Mouse (Mus musculus): ENCODE measurements around the gene Cspg5. TPM values are rescaled to one million over a fixed set of nuclear protein-coding genes. Genes with fewer than 3 reads are reported as not detected.

Gene Cspg5
- 3.2 and 3.5 TPM in 2 replicates for polyA plus RNA-seq (2014; fragmentation: Nextera tagmentation; extraction: Ambion mirVana)

DNA sequence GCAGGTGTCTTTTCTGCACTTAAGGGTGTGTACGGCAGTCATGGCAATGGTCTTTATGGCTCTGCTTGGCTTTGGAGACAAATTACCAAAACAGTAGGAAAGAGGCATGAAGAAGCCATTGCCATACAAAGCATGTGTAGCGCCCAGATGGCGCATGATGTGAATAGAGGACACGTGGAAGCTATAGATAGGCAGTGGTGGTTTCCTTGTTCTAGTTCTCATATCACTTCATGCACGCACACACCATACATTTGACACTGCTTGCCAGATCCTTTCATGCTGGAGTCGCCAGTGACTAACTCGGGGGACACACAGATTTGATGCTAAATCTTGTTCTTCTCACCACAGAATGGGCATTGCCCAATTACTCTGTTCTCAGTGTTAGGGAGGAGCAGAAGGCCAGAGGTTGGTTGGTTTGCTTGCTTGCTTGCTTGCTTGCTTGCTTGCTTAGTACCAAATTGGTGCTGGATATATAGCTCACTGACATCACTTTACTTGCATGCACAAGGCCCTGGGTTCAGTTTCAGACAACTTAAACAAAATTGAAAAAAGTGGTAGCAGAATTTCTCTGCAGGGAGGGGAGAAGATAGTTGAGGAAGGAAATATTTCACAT, at the start of gene Cspg5:
Gene Cspg5, plus strand, starts transcription at position 563 of the 613 bp plus-strand sequence.
- H3K27me3 ChIP-seq (ENCODE audit: control insufficient read depth, insufficient read depth, low read length), result 0 out of 2 replicates have a peak, but pooled peaks cover 3% of the 10 kb centered on the region
- no peak for ATAC-seq (ENCODE audit: insufficient number of reproducible peaks, insufficient read depth, low FRiP score, low read depth)
- 83% methylated on average over 7 of the region's 7 CpGs for WGBS
- peak within 1 kb of the TSS; percentile 95 for H3K4me2 ChIP-seq (replicated peaks; ENCODE audit: low read depth, low read length)
- no peaks in the 10 kb centered on the region for H3K9me3 ChIP-seq (ENCODE audit: control insufficient read depth, low read depth, low read length)
- H3K4me3 ChIP-seq (ENCODE audit: low read depth, low read length), result peak within 1 kb of the TSS; percentile 51
- H3K27ac ChIP-seq (ENCODE audit: low read length), result no peak within 1 kb of the TSS
- peaks cover 5% of the 10 kb centered on the region; the same call in 1 of the 2 replicates for H3K4me1 ChIP-seq (ENCODE audit: control insufficient read depth, insufficient read depth, low read length)
- H3K36me3 ChIP-seq (ENCODE audit: control insufficient read depth, insufficient read depth, low read length), result peaks cover 10% of the 10 kb centered on the region
- H3K9ac ChIP-seq (replicated peaks; ENCODE audit: low read depth, low read length), result no peak within 1 kb of the TSS

DNA sequence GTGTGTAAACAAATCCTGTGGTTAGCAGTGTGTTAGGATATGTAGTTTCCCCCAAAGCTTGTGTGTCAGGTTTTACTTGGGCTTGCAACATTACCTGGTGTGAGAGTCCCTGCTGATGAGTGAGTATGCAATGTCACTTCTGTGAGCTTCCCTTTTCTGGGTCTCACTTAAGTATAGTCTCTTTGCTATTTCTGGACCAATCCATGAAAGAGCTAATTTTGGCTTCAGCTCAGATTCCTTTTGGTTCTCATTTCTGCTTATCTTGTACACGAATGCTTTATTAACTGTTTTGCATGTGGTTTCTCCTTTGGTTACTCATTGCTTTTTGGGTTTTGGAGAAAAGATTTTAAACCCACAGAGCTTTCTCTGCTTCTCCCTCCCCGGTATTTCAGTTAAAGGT, 43.7 kb upstream of the Cspg5 start:
- no peak overlapping the region for H3K4me3 ChIP-seq (ENCODE audit: low read depth, low read length)
- no peak for ATAC-seq (ENCODE audit: insufficient number of reproducible peaks, insufficient read depth, low FRiP score, low read depth)
- WGBS, result 91% methylated on average over 2 of the region's 2 CpGs

GRCm38 (mm10) chr9:110205526-110206404, 37.8 kb upstream of the Cspg5 start:
- H3K4me1 ChIP-seq (ENCODE audit: control insufficient read depth, insufficient read depth, low read length), result no peaks in the 10 kb centered on the region
- no peak overlapping the region for H3K9ac ChIP-seq (replicated peaks; ENCODE audit: low read depth, low read length)
- no peak overlapping the region for H3K4me2 ChIP-seq (replicated peaks; ENCODE audit: low read depth, low read length)
- H3K36me3 ChIP-seq (ENCODE audit: control insufficient read depth, insufficient read depth, low read length), result peaks cover 75% of the 10 kb centered on the region
- ATAC-seq (ENCODE audit: insufficient number of reproducible peaks, insufficient read depth, low FRiP score, low read depth), result no peak
- H3K4me3 ChIP-seq (ENCODE audit: low read depth, low read length), result no peak overlapping the region
- 75% methylated on average over 15 of the region's 15 CpGs for WGBS
- no peak overlapping the region for H3K27ac ChIP-seq (ENCODE audit: low read length)
- no peaks in the 10 kb centered on the region for H3K27me3 ChIP-seq (ENCODE audit: control insufficient read depth, insufficient read depth, low read length)
- no peaks in the 10 kb centered on the region for H3K9me3 ChIP-seq (ENCODE audit: control insufficient read depth, low read depth, low read length)

More for the DNA sequence above, 43.7 kb upstream of the Cspg5 start:
- Histone ChIP-seq H3K36me3 (ENCODE audit: control insufficient read depth, insufficient read depth, low read length) (peaks cover 75% of the 10 kb centered on the region), H3K27ac (ENCODE audit: low read length) (no peak overlapping the region), H3K4me2 (replicated peaks; ENCODE audit: low read depth, low read length) (no peak overlapping the region), H3K27me3 (ENCODE audit: control insufficient read depth, insufficient read depth, low read length) (no peaks in the 10 kb centered on the region), H3K9ac (replicated peaks; ENCODE audit: low read depth, low read length) (no peak overlapping the region), H3K4me1 (ENCODE audit: control insufficient read depth, insufficient read depth, low read length) (no peaks in the 10 kb centered on the region), H3K9me3 (ENCODE audit: control insufficient read depth, low read depth, low read length) (no peaks in the 10 kb centered on the region)

DNA sequence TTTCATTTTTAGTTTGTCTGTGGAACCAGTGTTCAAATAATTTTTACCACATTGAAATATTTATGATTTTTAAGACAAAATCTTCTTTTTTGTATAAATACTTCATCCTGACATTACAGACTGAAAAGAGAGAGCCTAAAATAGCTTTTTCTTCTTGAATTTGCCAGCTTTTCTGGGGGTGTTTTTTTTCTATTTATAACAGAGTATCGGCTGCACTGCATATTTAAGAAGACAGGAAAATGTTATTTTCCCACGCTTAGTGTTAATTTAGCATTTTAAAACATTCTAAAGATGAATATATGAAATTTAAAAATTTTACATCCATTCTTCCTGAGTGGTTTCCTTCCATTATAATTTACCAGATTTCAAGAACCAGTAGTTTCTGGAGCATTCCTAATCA, 37.1 kb upstream of the Cspg5 start:
- Histone ChIP-seq H3K36me3 (ENCODE audit: control insufficient read depth, insufficient read depth, low read length) (peaks cover 77% of the 10 kb centered on the region), H3K4me3 (ENCODE audit: low read depth, low read length) (no peak overlapping the region), H3K9me3 (ENCODE audit: control insufficient read depth, low read depth, low read length) (no peaks in the 10 kb centered on the region), H3K9ac (replicated peaks; ENCODE audit: low read depth, low read length) (no peak overlapping the region), H3K4me2 (replicated peaks; ENCODE audit: low read depth, low read length) (no peak overlapping the region), H3K27ac (ENCODE audit: low read length) (no peak overlapping the region), H3K4me1 (ENCODE audit: control insufficient read depth, insufficient read depth, low read length) (no peaks in the 10 kb centered on the region), H3K27me3 (ENCODE audit: control insufficient read depth, insufficient read depth, low read length) (no peaks in the 10 kb centered on the region)
- 90% methylated on average over 2 of the region's 2 CpGs for WGBS
- ATAC-seq (ENCODE audit: insufficient number of reproducible peaks, insufficient read depth, low FRiP score, low read depth), result no peak

DNA sequence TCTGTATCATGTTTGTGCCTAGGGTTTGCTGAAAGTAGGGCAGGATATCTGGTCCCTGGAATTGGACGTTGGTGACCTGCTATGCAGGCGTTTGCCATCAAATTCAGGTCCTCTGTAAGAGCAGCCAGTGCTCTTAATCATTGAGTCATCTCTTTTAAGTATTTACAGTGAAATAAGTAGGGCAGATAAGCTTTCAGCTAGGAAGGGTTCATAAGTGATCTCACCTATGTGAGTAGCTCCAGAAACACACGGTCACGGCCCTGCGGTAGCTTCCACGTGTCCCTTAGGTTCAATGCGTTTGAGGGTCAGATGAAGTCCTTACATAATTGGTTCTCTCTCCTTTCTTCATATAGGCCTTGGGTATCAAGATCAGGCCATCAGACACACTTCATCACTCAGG, 35.3 kb upstream of the Cspg5 start:
- no peak for ATAC-seq (ENCODE audit: insufficient number of reproducible peaks, insufficient read depth, low FRiP score, low read depth)
- no peak overlapping the region for H3K27ac ChIP-seq (ENCODE audit: low read length)
- WGBS, result 73% methylated on average over 7 of the region's 7 CpGs
- no peak overlapping the region for H3K4me2 ChIP-seq (replicated peaks; ENCODE audit: low read depth, low read length)
- H3K4me1 ChIP-seq (ENCODE audit: control insufficient read depth, insufficient read depth, low read length), result no peaks in the 10 kb centered on the region
- no peaks in the 10 kb centered on the region for H3K9me3 ChIP-seq (ENCODE audit: control insufficient read depth, low read depth, low read length)
- no peaks in the 10 kb centered on the region for H3K27me3 ChIP-seq (ENCODE audit: control insufficient read depth, insufficient read depth, low read length)
- H3K9ac ChIP-seq (replicated peaks; ENCODE audit: low read depth, low read length), result no peak overlapping the region
- H3K4me3 ChIP-seq (ENCODE audit: low read depth, low read length), result no peak overlapping the region
- H3K36me3 ChIP-seq (ENCODE audit: control insufficient read depth, insufficient read depth, low read length), result peaks cover 75% of the 10 kb centered on the region

DNA sequence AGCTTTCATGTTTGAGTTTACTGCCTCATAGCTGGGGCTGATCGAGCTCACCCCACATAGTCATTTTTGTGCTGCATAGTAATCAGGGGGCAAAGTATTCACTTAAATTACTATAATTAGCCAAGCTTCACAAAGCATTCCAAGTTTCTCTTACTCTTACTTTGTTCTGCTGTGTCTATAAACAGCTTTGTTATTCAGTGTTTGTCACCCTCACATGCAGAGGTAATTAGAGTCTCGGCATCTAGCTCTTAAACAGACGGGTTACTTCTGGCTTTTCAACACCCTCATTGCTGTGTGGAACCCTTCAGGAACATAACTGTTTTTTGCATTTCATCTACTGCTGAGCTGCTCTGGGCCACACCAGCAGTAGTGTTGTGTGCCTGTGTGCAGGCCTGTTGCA, 34.6 kb upstream of the Cspg5 start:
- H3K4me3 ChIP-seq (ENCODE audit: low read depth, low read length), result no peak overlapping the region
- peaks cover 75% of the 10 kb centered on the region for H3K36me3 ChIP-seq (ENCODE audit: control insufficient read depth, insufficient read depth, low read length)
- 89% methylated on average over 3 of the region's 3 CpGs for WGBS
- no peak overlapping the region for H3K9ac ChIP-seq (replicated peaks; ENCODE audit: low read depth, low read length)
- no peaks in the 10 kb centered on the region for H3K4me1 ChIP-seq (ENCODE audit: control insufficient read depth, insufficient read depth, low read length)
- no peak overlapping the region for H3K4me2 ChIP-seq (replicated peaks; ENCODE audit: low read depth, low read length)
- no peaks in the 10 kb centered on the region for H3K9me3 ChIP-seq (ENCODE audit: control insufficient read depth, low read depth, low read length)
- ATAC-seq (ENCODE audit: insufficient number of reproducible peaks, insufficient read depth, low FRiP score, low read depth), result no peak
- H3K27me3 ChIP-seq (ENCODE audit: control insufficient read depth, insufficient read depth, low read length), result no peaks in the 10 kb centered on the region
- H3K27ac ChIP-seq (ENCODE audit: low read length), result no peak overlapping the region

DNA sequence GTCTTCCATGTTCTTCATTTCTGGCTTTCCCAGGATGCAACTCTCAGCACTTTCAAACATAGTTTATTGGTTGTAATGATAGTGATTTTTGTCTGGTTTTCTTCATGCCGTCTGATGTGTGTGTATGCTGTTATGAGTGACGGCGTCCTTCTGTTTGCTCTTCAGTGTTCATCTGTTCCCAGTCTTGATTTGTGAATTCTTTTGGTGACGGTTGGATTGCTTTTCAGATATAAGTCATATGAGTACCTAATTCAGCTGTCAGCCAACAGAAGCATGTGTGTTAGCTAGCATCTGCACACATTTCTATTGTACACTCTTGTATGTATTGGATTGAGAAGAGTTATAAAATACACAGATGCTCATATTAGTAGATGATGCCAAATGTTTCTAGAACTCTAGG, 19.3 kb upstream of the Cspg5 start:
- Histone ChIP-seq H3K4me2 (replicated peaks; ENCODE audit: low read depth, low read length) (no peak overlapping the region), H3K4me1 (ENCODE audit: control insufficient read depth, insufficient read depth, low read length) (no peaks in the 10 kb centered on the region), H3K27ac (ENCODE audit: low read length) (no peak overlapping the region), H3K4me3 (ENCODE audit: low read depth, low read length) (no peak overlapping the region), H3K36me3 (ENCODE audit: control insufficient read depth, insufficient read depth, low read length) (peaks cover 54% of the 10 kb centered on the region), H3K27me3 (ENCODE audit: control insufficient read depth, insufficient read depth, low read length) (no peaks in the 10 kb centered on the region), H3K9me3 (ENCODE audit: control insufficient read depth, low read depth, low read length) (no peaks in the 10 kb centered on the region), H3K9ac (replicated peaks; ENCODE audit: low read depth, low read length) (no peak overlapping the region)
- 84% methylated on average over 4 of the region's 4 CpGs for WGBS
- ATAC-seq (ENCODE audit: insufficient number of reproducible peaks, insufficient read depth, low FRiP score, low read depth), result no peak

GRCm38 (mm10) chr9:110226191-110226590, 17.4 kb upstream of the Cspg5 start:
- H3K27ac ChIP-seq (ENCODE audit: low read length), result no peak overlapping the region
- H3K9me3 ChIP-seq (ENCODE audit: control insufficient read depth, low read depth, low read length), result no peaks in the 10 kb centered on the region
- H3K4me1 ChIP-seq (ENCODE audit: control insufficient read depth, insufficient read depth, low read length), result no peaks in the 10 kb centered on the region
- H3K4me2 ChIP-seq (replicated peaks; ENCODE audit: low read depth, low read length), result no peak overlapping the region
- ATAC-seq (ENCODE audit: insufficient number of reproducible peaks, insufficient read depth, low FRiP score, low read depth), result no peak
- no peak overlapping the region for H3K9ac ChIP-seq (replicated peaks; ENCODE audit: low read depth, low read length)
- peaks cover 60% of the 10 kb centered on the region for H3K36me3 ChIP-seq (ENCODE audit: control insufficient read depth, insufficient read depth, low read length)
- H3K4me3 ChIP-seq (ENCODE audit: low read depth, low read length), result no peak overlapping the region
- WGBS, result 90% methylated on average over 4 of the region's 4 CpGs
- H3K27me3 ChIP-seq (ENCODE audit: control insufficient read depth, insufficient read depth, low read length), result no peaks in the 10 kb centered on the region

Measured in stomach, embryonic 14.5 days (tissue).